Mouse (Mus musculus) liver, adult 2 months (tissue): ENCODE measurements at regions not wholly inside any gene's neighbourhood (a gene's known extent, or its start where the extent isn't known, plus 50 kb on each side); places are given as distances from the start of the nearest gene placed in this dataset.
A peak's percentile ranks its signal among the peaks of the same experiment; 100 is the strongest.

Experiments
- DNase-seq: peaks from one replicate; pipeline ENCODE4 v3.0.0-alpha.2; 2011; ENCODE audit warnings: low read depth, low spot score; ENCODE audit errors: extremely low read depth
- H3K27ac ChIP-seq: fragments of 200-500 bp; replicated peaks from 2 replicates; pipeline ENCODE4 v1.5.1; 2012; ENCODE audit warnings: low read depth, mild to moderate bottlenecking, control low read depth, inconsistent platforms, low read length; ENCODE audit not compliant: insufficient read depth
- H3K27me3 ChIP-seq: fragments of 200-500 bp; 2 replicates; pipeline ENCODE4 v1.6.1; 2012; ENCODE audit warnings: mild to moderate bottlenecking, moderate library complexity, low read length, inconsistent platforms; ENCODE audit not compliant: control insufficient read depth, insufficient read depth
- H3K36me3 ChIP-seq: fragments of 200-500 bp; 2 replicates; pipeline ENCODE4 v1.6.1; 2012; ENCODE audit warnings: low read length, inconsistent platforms; ENCODE audit not compliant: control insufficient read depth, insufficient read depth
- H3K4me1 ChIP-seq: fragments of 200-500 bp; 2 replicates; pipeline ENCODE4 v1.6.1; 2011; ENCODE audit warnings: low read length; ENCODE audit not compliant: control insufficient read depth, insufficient read depth
- H3K4me3 ChIP-seq: fragments of 200-500 bp; 2 replicates; pipeline ENCODE4 v1.5.1; 2011; ENCODE audit warnings: low read depth, mild to moderate bottlenecking, control low read depth, low read length, moderate library complexity; ENCODE audit not compliant: insufficient read depth
- H3K79me2 ChIP-seq: fragments of 200-500 bp; 2 replicates; pipeline ENCODE4 v1.6.1; 2012; ENCODE audit warnings: inconsistent platforms, mild to moderate bottlenecking, low read length, moderate library complexity; ENCODE audit not compliant: control insufficient read depth, insufficient read depth
- H3K9ac ChIP-seq: fragments of 200-500 bp; 2 replicates; pipeline ENCODE4 v1.6.1; 2012; ENCODE audit warnings: low read depth, mild to moderate bottlenecking, control low read depth, inconsistent platforms, low read length
- CTCF ChIP-seq: fragments of 200-500 bp; IDR thresholded peaks from 2 replicates; pipeline ENCODE4 v1.5.1; 2011; ENCODE audit warnings: low read depth, low read length, control low read depth
- POLR2A ChIP-seq: fragments of 200-500 bp; IDR thresholded peaks from 2 replicates; pipeline ENCODE4 v1.6.1; 2011; ENCODE audit warnings: low read length, control low read depth; ENCODE audit not compliant: insufficient read depth; ENCODE audit errors: extremely low read depth
- WGBS: fragments of 180-500 bp; shearing (Covaris S2); methylation state at CpG from one replicate; pipeline ENCODE4 v1.1.7; 2018; 5-methylcytosine and 5-hydroxymethylcytosine counted together

- Histone ChIP-seq H3K27ac (no peak overlapping the region), H3K36me3 (no peaks in the 10 kb centered on the region), H3K4me3 (no peak overlapping the region), H3K27me3 (no peaks in the 10 kb centered on the region), H3K4me1 (no peaks in the 10 kb centered on the region), H3K79me2 (no peaks in the 10 kb centered on the region), H3K9ac (no peak overlapping the region)
- no peak for DNase-seq
- 73% methylated on average over 7 of the region's 7 CpGs for WGBS
- no peak for TF ChIP-seq CTCF
- no peak for TF ChIP-seq POLR2A
These were observed 121.5 kb downstream of the Gm5426 start for GRCm38 (mm10) chr10:96257935-96258334.

GRCm38 (mm10) chr10:96259242-96259641 lies 122.8 kb downstream of the Gm5426 start:
- no peak overlapping the region for H3K9ac ChIP-seq
- 88% methylated on average over 10 of the region's 10 CpGs for WGBS
- no peaks in the 10 kb centered on the region for H3K27me3 ChIP-seq
- H3K79me2 ChIP-seq: no peaks in the 10 kb centered on the region
- H3K4me1 ChIP-seq: no peaks in the 10 kb centered on the region
- no peaks in the 10 kb centered on the region for H3K36me3 ChIP-seq
- TF ChIP-seq POLR2A (no peak), CTCF (no peak)
- H3K27ac ChIP-seq: no peak overlapping the region
- no peak for DNase-seq
- no peak overlapping the region for H3K4me3 ChIP-seq

DNA sequence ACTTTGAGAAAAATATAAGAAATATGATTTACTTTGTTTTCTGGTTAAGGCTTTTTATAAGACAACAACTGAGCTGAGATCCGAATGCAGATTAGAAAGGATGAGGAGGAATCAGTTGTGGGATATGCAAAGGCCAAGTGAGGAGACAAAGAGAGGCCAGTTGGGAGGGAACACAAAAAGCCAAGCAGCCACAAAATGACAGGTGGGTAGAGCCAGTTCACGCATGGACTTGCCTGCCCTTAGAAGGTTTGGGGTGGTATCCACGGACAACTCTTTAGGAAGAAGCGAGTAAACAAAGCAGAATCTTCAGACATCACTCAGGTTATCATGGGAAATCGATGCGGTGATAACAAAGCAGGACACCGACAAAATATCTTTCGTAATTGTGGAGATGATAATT lies 123.2 kb downstream of the Gm5426 start:
- no peaks in the 10 kb centered on the region for H3K79me2 ChIP-seq
- no peaks in the 10 kb centered on the region for H3K36me3 ChIP-seq
- H3K4me1 ChIP-seq: no peaks in the 10 kb centered on the region
- 94% methylated on average over 8 of the region's 8 CpGs for WGBS
- H3K27me3 ChIP-seq: no peaks in the 10 kb centered on the region
- H3K4me3 ChIP-seq: no peak overlapping the region
- no peak overlapping the region for H3K27ac ChIP-seq
- TF ChIP-seq CTCF: no peak
- no peak for TF ChIP-seq POLR2A
- no peak overlapping the region for H3K9ac ChIP-seq
- no peak for DNase-seq

- Histone ChIP-seq H3K9ac (no peak overlapping the region), H3K36me3 (no peaks in the 10 kb centered on the region), H3K4me3 (no peak overlapping the region), H3K27me3 (no peaks in the 10 kb centered on the region), H3K27ac (no peak overlapping the region), H3K79me2 (no peaks in the 10 kb centered on the region), H3K4me1 (no peaks in the 10 kb centered on the region)
- no peak for TF ChIP-seq CTCF
- TF ChIP-seq POLR2A: no peak
- DNase-seq: peak; percentile 12
- 20% methylated on average over 7 of the region's 7 CpGs for WGBS
These were observed 127.1 kb downstream of the Gm5426 start for GRCm38 (mm10) chr10:96263544-96263943.

- Histone ChIP-seq H3K36me3 (no peaks in the 10 kb centered on the region), H3K27me3 (no peaks in the 10 kb centered on the region), H3K9ac (no peak overlapping the region), H3K4me3 (no peak overlapping the region), H3K4me1 (no peaks in the 10 kb centered on the region), H3K27ac (no peak overlapping the region), H3K79me2 (no peaks in the 10 kb centered on the region)
- no peak for DNase-seq
- TF ChIP-seq POLR2A: no peak
- no peak for TF ChIP-seq CTCF
- 59% methylated on average over 5 of the region's 5 CpGs for WGBS
These were observed 128.0 kb downstream of the Gm5426 start for GRCm38 (mm10) chr10:96264433-96264832.

GRCm38 (mm10) chr10:96264866-96265265 lies 128.5 kb downstream of the Gm5426 start:
- Histone ChIP-seq H3K27me3 (no peaks in the 10 kb centered on the region), H3K27ac (no peak overlapping the region), H3K79me2 (no peaks in the 10 kb centered on the region), H3K4me1 (no peaks in the 10 kb centered on the region), H3K36me3 (no peaks in the 10 kb centered on the region), H3K9ac (no peak overlapping the region), H3K4me3 (no peak overlapping the region)
- DNase-seq: no peak
- WGBS: 85% methylated on average over 4 of the region's 4 CpGs
- TF ChIP-seq CTCF (no peak), POLR2A (no peak)
